Mouse (Mus musculus) liver, embryonic 13.5 days (tissue): ENCODE measurements around the gene Ccser1. TPM values are rescaled to one million over a fixed set of nuclear protein-coding genes. Genes with fewer than 3 reads are reported as not detected.

Experiments
- ATAC-seq: fragments of 200-750 bp; cut with Nextera tagmentation; 2 replicates; pipeline ENCODE4 v1.8.0; 2017; ENCODE audit warnings: low read depth, mild to moderate bottlenecking, moderate number of reproducible peaks, moderate library complexity
- DNase-seq: peaks from one replicate; pipeline ENCODE4 v3.0.0; 2022
- H3K27ac ChIP-seq: fragments of 300-500 bp; sonication (generic); 2 replicates; pipeline ENCODE4 v1.5.1; 2015; ENCODE audit warnings: moderate library complexity, mild to moderate bottlenecking, inconsistent platforms
- H3K27me3 ChIP-seq: fragments of 300-500 bp; sonication (generic); 2 replicates; pipeline ENCODE4 v1.6.1; 2015; ENCODE audit warnings: mild to moderate bottlenecking, inconsistent platforms
- H3K36me3 ChIP-seq: fragments of 300-500 bp; sonication (generic); 2 replicates; pipeline ENCODE4 v1.6.1; 2015; ENCODE audit warnings: mild to moderate bottlenecking, inconsistent platforms
- H3K4me1 ChIP-seq: fragments of 300-500 bp; sonication (generic); replicated peaks from 2 replicates; pipeline ENCODE4 v1.6.1; 2015; ENCODE audit warnings: inconsistent platforms
- H3K4me2 ChIP-seq: fragments of 300-500 bp; sonication (generic); 2 replicates; pipeline ENCODE4 v1.6.1; 2015; ENCODE audit warnings: inconsistent platforms, mild to moderate bottlenecking, moderate library complexity
- H3K4me3 ChIP-seq: fragments of 300-500 bp; sonication (generic); replicated peaks from 2 replicates; pipeline ENCODE4 v1.5.1; 2015; ENCODE audit warnings: mild to moderate bottlenecking, inconsistent platforms
- H3K9ac ChIP-seq: fragments of 300-500 bp; sonication (generic); 2 replicates; pipeline ENCODE4 v1.6.1; 2015; ENCODE audit warnings: mild to moderate bottlenecking, inconsistent platforms
- H3K9me3 ChIP-seq: fragments of 300-500 bp; sonication (generic); replicated peaks from 2 replicates; pipeline ENCODE4 v1.6.1; 2016; ENCODE audit warnings: inconsistent platforms
- WGBS: fragments of 180-500 bp; shearing (Covaris S2); methylation state at CpG from one replicate; pipeline ENCODE4 v1.1.7; 2015; ENCODE audit not compliant: insufficient replicate concordance; 5-methylcytosine and 5-hydroxymethylcytosine counted together
- polyA plus RNA-seq: library from polyadenylated mRNA; unstranded; fragments of >200 nt; fragmentation: Nextera tagmentation; extraction: Ambion mirVana; gene quantifications from 2 replicates; pipeline ENCODE4 v1.2.1, GENCODE M21; 2015

The Ccser1 gene
- polyA plus RNA-seq, 1 experiment from 2014 or later = 0.16 TPM

- WGBS = 66% methylated on average over 2 of the region's 2 CpGs
- H3K4me2 ChIP-seq = no peak overlapping the region
- ATAC-seq (no peak), DNase-seq (no peak)
- no peaks in the 10 kb centered on the region for H3K36me3 ChIP-seq
- no peaks in the 10 kb centered on the region for H3K27me3 ChIP-seq
- H3K4me1 ChIP-seq = no peaks in the 10 kb centered on the region
- no peak overlapping the region for H3K9ac ChIP-seq
- H3K9me3 ChIP-seq = no peaks in the 10 kb centered on the region
- H3K4me3 ChIP-seq = no peak overlapping the region
- no peak overlapping the region for H3K27ac ChIP-seq
Observed at GRCm38 (mm10) chr6:61588999-61589398, 408.9 kb downstream of the Ccser1 start.

- no peak overlapping the region for H3K4me3 ChIP-seq
- DNase-seq (no peak), ATAC-seq (no peak)
- WGBS = 66% methylated on average over 5 of the region's 5 CpGs
- no peaks in the 10 kb centered on the region for H3K36me3 ChIP-seq
- no peaks in the 10 kb centered on the region for H3K9me3 ChIP-seq
- H3K9ac ChIP-seq = no peak overlapping the region
- no peak overlapping the region for H3K27ac ChIP-seq
- H3K27me3 ChIP-seq = no peaks in the 10 kb centered on the region
- no peak overlapping the region for H3K4me2 ChIP-seq
- H3K4me1 ChIP-seq = no peaks in the 10 kb centered on the region
Observed at GRCm38 (mm10) chr6:61601911-61602310, 421.8 kb downstream of the Ccser1 start.

GRCm38 (mm10) chr6:61614920-61615319, 434.8 kb downstream of the Ccser1 start:
- Histone ChIP-seq H3K9ac (no peak overlapping the region), H3K4me3 (no peak overlapping the region), H3K36me3 (no peaks in the 10 kb centered on the region), H3K27ac (no peak overlapping the region), H3K9me3 (no peaks in the 10 kb centered on the region), H3K4me1 (no peaks in the 10 kb centered on the region), H3K27me3 (no peaks in the 10 kb centered on the region), H3K4me2 (no peak overlapping the region)
- DNase-seq = no peak
- 68% methylated on average over 4 of the region's 4 CpGs for WGBS
- ATAC-seq = no peak

GRCm38 (mm10) chr6:61621707-61622106, 441.6 kb downstream of the Ccser1 start:
- no peak overlapping the region for H3K4me2 ChIP-seq
- no peaks in the 10 kb centered on the region for H3K4me1 ChIP-seq
- no peaks in the 10 kb centered on the region for H3K9me3 ChIP-seq
- ATAC-seq = no peak
- H3K9ac ChIP-seq = no peak overlapping the region
- H3K36me3 ChIP-seq = no peaks in the 10 kb centered on the region
- H3K27ac ChIP-seq = no peak overlapping the region
- H3K4me3 ChIP-seq = no peak overlapping the region
- DNase-seq = no peak
- no peaks in the 10 kb centered on the region for H3K27me3 ChIP-seq
- 53% methylated on average over 3 of the region's 3 CpGs for WGBS

DNA sequence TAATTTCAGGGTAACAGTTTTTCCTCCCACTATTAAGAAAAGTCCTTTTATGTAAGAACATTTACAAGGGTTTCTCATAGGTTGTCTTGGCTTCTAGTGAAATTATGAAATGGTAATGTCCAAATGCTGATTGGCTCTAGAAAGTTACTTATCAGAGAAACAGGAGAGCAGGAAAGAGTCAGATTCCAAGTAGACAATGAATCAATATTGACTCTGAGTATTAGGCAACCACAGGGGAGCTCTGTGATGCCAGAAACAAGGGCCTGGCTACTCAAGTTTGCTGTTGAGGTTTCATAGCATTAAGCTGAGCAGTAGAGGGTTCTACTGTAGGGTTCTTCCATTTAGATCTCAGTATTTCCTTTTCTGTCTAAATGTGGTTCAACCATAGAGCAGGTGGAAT, 481.3 kb downstream of the Ccser1 start:
- DNase-seq = no peak
- H3K27me3 ChIP-seq = no peaks in the 10 kb centered on the region
- no peak overlapping the region for H3K27ac ChIP-seq
- no peaks in the 10 kb centered on the region for H3K9me3 ChIP-seq
- no peak for ATAC-seq
- no peaks in the 10 kb centered on the region for H3K4me1 ChIP-seq
- H3K9ac ChIP-seq = no peak overlapping the region
- no peaks in the 10 kb centered on the region for H3K36me3 ChIP-seq
- no peak overlapping the region for H3K4me3 ChIP-seq
- no peak overlapping the region for H3K4me2 ChIP-seq

GRCm38 (mm10) chr6:61664572-61664971, 484.4 kb downstream of the Ccser1 start:
- DNase-seq = no peak
- 58% methylated on average over 1 of the region's 1 CpGs for WGBS
- H3K4me3 ChIP-seq = no peak overlapping the region

DNA sequence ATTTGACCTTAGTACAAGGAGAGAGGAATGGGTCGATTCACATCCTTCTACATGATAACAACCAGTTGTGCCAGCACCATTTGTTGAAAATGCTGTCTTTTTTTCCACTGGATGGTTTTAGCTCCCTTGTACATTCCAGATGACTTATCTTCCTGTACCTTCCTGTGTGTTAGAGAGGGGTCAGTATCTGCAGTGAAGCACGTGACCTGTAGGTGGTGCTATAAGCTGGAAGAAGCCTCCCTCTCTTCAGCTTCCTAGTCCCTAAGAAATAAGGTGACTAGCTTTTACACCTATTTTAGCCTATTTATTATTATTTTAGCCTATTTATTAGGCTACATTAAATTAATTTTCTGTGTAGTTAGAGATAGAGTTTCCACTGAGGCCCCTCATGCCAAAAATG, 506.9 kb downstream of the Ccser1 start:
- H3K4me3 ChIP-seq = no peak overlapping the region
- H3K9ac ChIP-seq = no peak overlapping the region
- no peaks in the 10 kb centered on the region for H3K4me1 ChIP-seq
- no peaks in the 10 kb centered on the region for H3K36me3 ChIP-seq
- no peaks in the 10 kb centered on the region for H3K9me3 ChIP-seq
- no peak for ATAC-seq
- DNase-seq = no peak
- no peak overlapping the region for H3K4me2 ChIP-seq
- no peaks in the 10 kb centered on the region for H3K27me3 ChIP-seq
- H3K27ac ChIP-seq = no peak overlapping the region
- WGBS = 36% methylated on average over 2 of the region's 2 CpGs

More at GRCm38 (mm10) chr6:61664572-61664971, 484.4 kb downstream of the Ccser1 start:
- Histone ChIP-seq H3K27me3 (no peaks in the 10 kb centered on the region), H3K4me2 (no peak overlapping the region), H3K9me3 (no peaks in the 10 kb centered on the region), H3K4me1 (no peaks in the 10 kb centered on the region), H3K9ac (no peak overlapping the region), H3K27ac (no peak overlapping the region), H3K36me3 (no peaks in the 10 kb centered on the region)
- ATAC-seq = no peak

- DNase-seq = no peak
- Histone ChIP-seq H3K9ac (no peak overlapping the region), H3K27me3 (no peaks in the 10 kb centered on the region), H3K4me1 (no peaks in the 10 kb centered on the region), H3K36me3 (no peaks in the 10 kb centered on the region), H3K4me3 (no peak overlapping the region), H3K4me2 (no peak overlapping the region), H3K27ac (no peak overlapping the region), H3K9me3 (no peaks in the 10 kb centered on the region)
- ATAC-seq = no peak
- whole genome bisulfite sequencing = 72% methylated on average over 7 of the region's 7 CpGs
Observed at GRCm38 (mm10) chr6:61703003-61703402, 522.9 kb downstream of the Ccser1 start.

DNA sequence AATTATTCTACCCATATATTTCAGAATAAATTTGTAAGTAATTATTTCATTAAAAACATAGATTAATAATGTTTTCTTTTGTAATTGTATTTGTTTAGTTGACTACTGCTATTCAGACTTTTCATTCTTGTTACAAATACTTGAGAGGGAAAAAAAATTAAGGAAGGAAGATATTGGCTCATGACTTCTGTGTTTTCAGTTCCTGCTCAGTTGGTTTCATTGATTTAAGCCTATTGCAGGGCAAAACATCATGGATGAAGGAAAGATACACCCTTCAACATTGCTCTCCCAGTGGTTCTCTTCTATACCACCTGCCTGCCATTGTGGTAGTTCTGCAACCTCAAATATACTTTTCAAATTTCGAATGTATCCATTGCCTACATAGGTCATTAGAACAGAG, 541.1 kb downstream of the Ccser1 start:
- no peaks in the 10 kb centered on the region for H3K36me3 ChIP-seq
- no peak overlapping the region for H3K27ac ChIP-seq
- no peaks in the 10 kb centered on the region for H3K9me3 ChIP-seq
- H3K4me1 ChIP-seq = no peaks in the 10 kb centered on the region
- no peak overlapping the region for H3K4me3 ChIP-seq
- 41% methylated on average over 1 of the region's 1 CpGs for WGBS
- no peak for DNase-seq
- H3K9ac ChIP-seq = no peak overlapping the region
- H3K4me2 ChIP-seq = no peak overlapping the region
- ATAC-seq = no peak
- H3K27me3 ChIP-seq = no peaks in the 10 kb centered on the region

- Histone ChIP-seq H3K4me3 (no peak overlapping the region), H3K4me1 (no peaks in the 10 kb centered on the region), H3K36me3 (no peaks in the 10 kb centered on the region), H3K4me2 (no peak overlapping the region), H3K9ac (no peak overlapping the region), H3K27ac (no peak overlapping the region), H3K27me3 (no peaks in the 10 kb centered on the region), H3K9me3 (no peaks in the 10 kb centered on the region)
- DNase-seq = no peak
- WGBS = 64% methylated on average over 1 of the region's 1 CpGs
- ATAC-seq = no peak
Observed at GRCm38 (mm10) chr6:61729065-61729464, 548.9 kb downstream of the Ccser1 start.

DNA sequence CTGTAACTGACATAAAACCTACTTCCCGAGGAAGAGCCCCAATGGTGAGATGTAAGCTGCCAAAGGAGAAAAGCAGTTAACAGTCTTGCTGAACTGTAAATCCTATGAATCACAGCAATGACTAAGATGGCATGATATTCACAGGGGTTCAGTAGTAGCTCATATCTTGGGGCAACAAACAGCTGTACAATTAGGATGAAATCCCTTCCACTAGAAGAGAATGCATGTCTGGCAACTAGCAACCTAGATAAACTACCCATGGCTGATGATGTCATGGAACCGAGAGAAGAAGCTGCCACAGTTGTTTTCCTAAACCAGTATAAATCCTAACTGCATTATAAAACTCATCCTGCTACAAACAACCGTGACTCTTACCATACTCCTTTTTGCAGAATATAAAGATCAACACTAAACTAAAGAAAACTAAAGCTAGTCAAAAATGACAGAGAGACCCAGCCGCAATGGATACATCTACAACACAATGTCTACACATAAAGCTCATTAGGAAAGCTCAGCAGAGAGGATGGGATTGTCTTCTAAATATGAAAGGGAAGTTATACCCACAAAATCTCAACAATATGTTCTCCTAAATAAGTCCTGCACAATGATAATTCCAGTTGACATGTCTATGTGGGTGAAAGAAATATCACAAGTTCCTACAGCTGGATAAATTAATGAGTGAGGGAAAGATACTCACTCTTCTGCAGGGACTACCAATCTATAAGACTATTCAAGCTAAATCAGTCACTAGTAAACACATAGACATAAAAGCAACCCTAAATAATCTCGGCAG, 550.2 kb downstream of the Ccser1 start:
- no peak overlapping the region for H3K4me3 ChIP-seq
- no peak overlapping the region for H3K4me2 ChIP-seq
- 61% methylated on average over 5 of the region's 5 CpGs for WGBS
- no peak overlapping the region for H3K9ac ChIP-seq
- no peaks in the 10 kb centered on the region for H3K36me3 ChIP-seq
- ATAC-seq = no peak
- no peak for DNase-seq
- H3K27me3 ChIP-seq = no peaks in the 10 kb centered on the region
- H3K27ac ChIP-seq = no peak overlapping the region
- no peaks in the 10 kb centered on the region for H3K9me3 ChIP-seq
- H3K4me1 ChIP-seq = no peaks in the 10 kb centered on the region

DNA sequence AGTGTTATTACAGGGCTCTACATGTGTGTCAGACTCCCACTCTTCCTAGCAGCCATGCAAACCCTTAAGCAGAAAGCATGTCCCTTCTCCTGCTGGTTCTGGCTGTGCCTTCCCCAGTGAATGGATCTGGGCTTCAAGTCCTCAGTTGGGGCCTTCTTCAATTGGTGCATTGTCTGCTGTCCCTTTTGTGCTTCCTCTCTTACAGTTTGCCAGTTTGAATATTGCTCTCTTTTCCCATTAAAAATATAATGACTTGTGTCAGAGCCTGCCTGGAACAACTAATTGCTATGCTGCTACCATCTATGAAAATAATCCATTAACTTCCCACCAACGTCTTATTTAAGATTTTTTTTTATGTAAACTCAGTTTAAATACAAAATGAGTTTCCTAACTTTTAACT, 566.2 kb downstream of the Ccser1 start:
- no peak overlapping the region for H3K4me3 ChIP-seq
- no peak overlapping the region for H3K4me2 ChIP-seq
- no peaks in the 10 kb centered on the region for H3K36me3 ChIP-seq
- no peaks in the 10 kb centered on the region for H3K4me1 ChIP-seq
- H3K27ac ChIP-seq = no peak overlapping the region
- ATAC-seq = no peak
- no peaks in the 10 kb centered on the region for H3K27me3 ChIP-seq
- no peak for DNase-seq
- 43% methylated on average over 1 of the region's 1 CpGs for WGBS
- H3K9ac ChIP-seq = no peak overlapping the region
- no peaks in the 10 kb centered on the region for H3K9me3 ChIP-seq
